Mouse (Mus musculus): ENCODE data around the gene Gde1. TPM values are rescaled to one million over a fixed set of nuclear protein-coding genes. Genes with fewer than 3 reads are reported as not detected.

The Gde1 gene
- polyA plus RNA-seq, 1 experiment from 2014 or later: 113 TPM

DNA sequence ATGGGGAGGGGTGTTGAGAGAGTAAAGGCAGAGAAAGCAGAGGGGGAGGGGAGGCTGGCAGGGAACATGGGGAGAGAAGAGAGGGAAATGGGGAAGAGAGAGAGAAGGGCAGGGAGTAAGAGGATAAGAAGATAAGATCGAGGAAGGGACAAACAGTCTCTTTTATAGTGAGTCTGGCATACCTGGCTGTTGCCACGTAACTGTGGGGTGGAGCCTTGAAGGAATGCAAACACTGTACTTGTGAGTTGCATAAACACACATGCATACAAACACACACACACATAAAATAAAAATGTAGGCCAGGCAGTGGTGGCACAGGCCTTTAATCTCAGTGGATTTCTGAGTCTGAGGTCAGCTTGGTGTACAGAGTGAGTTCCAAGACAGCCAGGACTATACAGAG, 1.6 kb upstream of the Gde1 start:
- CTCF ChIA-PET: no interaction called here
- TF ChIP-seq CTCF (IDR thresholded peaks at IDR 0.05): no peak
- no peaks in the 10 kb centered on the region for H3K27me3 ChIP-seq
- in situ Hi-C loops (cut with MboI; ENCODE audit: low pct_unique_long_range_greater_than_20kb): no loop called here
- POLR2A ChIA-PET: no interaction called here
- no peak for DNase-seq (ENCODE audit: low read depth, low spot score)
- no peak for ATAC-seq

- POLR2A ChIA-PET: no interaction called here
- H3K27me3 ChIP-seq: no peaks in the 10 kb centered on the region
- in situ Hi-C loops (cut with MboI; ENCODE audit: low pct_unique_long_range_greater_than_20kb): no loop called here
- DNase-seq (ENCODE audit: low read depth, low spot score) (no peak), ATAC-seq (no peak)
- no peak for TF ChIP-seq CTCF (IDR thresholded peaks at IDR 0.05)
- CTCF ChIA-PET: no interaction called here
Measured at GRCm38 (mm10) chr7:118706488-118706887, 910 bp upstream of the Gde1 start.

- CTCF ChIA-PET: no interaction called here
- H3K27me3 ChIP-seq: no peaks in the 10 kb centered on the region
- ATAC-seq (no peak), DNase-seq (ENCODE audit: low read depth, low spot score) (no peak)
- TF ChIP-seq CTCF (IDR thresholded peaks at IDR 0.05): no peak
- POLR2A ChIA-PET: no interaction called here
- in situ Hi-C loops (cut with MboI; ENCODE audit: low pct_unique_long_range_greater_than_20kb): no loop called here
Measured at GRCm38 (mm10) chr7:118706051-118706450, 473 bp upstream of the Gde1 start.

DNA sequence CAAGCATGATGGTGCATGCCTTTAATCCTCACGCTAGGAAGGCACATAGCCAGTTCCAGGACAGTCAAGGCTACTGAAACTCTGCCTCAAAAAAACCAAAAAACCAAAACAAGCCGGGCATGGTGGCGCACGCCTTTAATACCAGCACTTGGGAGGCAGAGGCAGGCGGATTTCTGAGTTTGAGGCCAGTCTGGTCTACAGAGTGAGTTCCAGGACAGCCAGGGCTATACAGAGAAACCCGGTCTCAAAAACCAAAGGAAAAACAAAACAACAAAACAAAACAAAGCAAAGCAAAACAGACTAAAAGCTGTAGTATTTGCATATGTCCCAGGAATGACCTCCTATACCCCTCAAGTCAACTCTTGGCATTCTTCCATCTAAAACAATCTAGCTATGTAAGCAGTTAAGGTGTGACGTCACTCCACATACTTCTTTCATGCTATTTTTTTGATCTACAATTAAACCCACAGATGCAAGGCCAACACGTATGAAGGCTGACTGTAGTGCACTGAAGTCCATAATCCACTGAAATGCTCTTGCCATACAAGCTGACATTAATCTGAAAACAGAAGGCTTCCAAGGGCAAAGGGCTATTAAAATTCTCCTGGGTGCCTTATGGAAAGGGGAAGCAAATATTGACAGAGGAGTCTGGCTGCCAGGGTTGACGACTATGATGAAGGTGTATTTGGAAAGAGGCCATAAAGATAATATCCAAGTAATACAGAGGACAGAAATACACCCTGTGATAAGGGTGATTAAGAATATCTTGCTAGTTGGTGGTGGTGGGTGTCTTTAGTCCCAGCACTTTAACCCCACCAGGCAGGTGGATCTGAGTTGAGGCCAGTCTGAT, 1.4 kb downstream of the Gde1 start:
- ChIA-PET CTCF (interaction anchor here (1.8 kb wide), 1 partner anchor 15 kb away, joined by 4 read pairs; no protein-coding TSS in a partner anchor), POLR2A (interaction anchor here (0.6 kb wide), 1 partner anchor 800 kb away, joined by 3 read pairs; no protein-coding TSS in a partner anchor)
- no peak for ATAC-seq
- in situ Hi-C loops (cut with MboI; ENCODE audit: low pct_unique_long_range_greater_than_20kb): no loop called here
- TF ChIP-seq CTCF (IDR thresholded peaks at IDR 0.05): no peak
- DNase-seq (ENCODE audit: low read depth, low spot score): no peak
- no peaks in the 10 kb centered on the region for H3K27me3 ChIP-seq

DNA sequence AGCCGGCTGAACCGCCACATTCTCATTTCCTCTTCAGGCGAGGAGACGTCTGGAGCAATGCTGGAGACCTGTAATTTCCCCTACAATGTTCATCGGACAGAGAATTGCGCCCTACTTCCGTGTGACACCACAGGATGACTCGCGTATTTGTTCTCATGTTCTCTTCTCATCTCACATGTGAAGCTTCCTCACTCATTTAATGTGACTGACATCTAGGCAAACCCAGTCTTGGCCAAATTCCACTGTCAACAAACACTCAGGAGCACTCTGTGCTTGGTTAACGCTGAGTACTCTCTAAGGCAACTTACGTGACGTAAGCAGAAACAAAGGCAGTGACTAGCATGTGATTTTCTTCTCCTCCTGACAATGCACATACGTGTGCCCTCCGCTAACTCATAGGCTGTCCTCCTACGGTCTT, 2.4 kb downstream of the Gde1 start:
- no peaks in the 10 kb centered on the region for H3K27me3 ChIP-seq
- ATAC-seq: no peak
- in situ Hi-C loops (cut with MboI; ENCODE audit: low pct_unique_long_range_greater_than_20kb): no loop called here
- no peak for TF ChIP-seq CTCF (IDR thresholded peaks at IDR 0.05)
- ChIA-PET POLR2A (no interaction called here), CTCF (no interaction called here)
- DNase-seq (ENCODE audit: low read depth, low spot score): no peak

DNA sequence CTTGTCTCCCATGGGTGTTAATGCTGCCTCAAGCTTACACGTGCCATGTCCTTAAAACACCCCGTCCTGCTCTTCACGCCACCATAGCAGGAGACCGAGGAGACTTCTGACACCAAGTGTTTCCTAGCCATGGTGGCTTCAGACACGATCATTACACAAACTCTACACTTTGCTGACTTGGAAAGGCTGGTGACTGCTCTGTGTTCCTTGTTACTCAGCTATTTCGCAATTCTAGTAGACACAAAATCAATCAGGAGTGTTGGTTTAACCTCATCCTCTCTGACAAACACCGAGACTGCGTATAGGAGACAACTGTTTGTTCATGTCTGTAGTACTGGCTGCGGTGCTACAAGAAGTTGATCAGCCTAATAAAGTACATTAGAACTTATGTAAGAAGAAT, 6.7 kb downstream of the Gde1 start:
- POLR2A ChIA-PET: no interaction called here
- CTCF ChIA-PET: interaction anchor here (1.1 kb wide), 1 partner anchor 10 kb away, joined by 3 read pairs; no protein-coding TSS in a partner anchor
- ATAC-seq: no peak
- TF ChIP-seq CTCF (IDR thresholded peaks at IDR 0.05): no peak
- DNase-seq (ENCODE audit: low read depth, low spot score): no peak
- H3K27me3 ChIP-seq: no peaks in the 10 kb centered on the region
- in situ Hi-C loops (cut with MboI; ENCODE audit: low pct_unique_long_range_greater_than_20kb): loop anchor here (25.0 kb wide), 1 partner anchor 587 kb away; the partner anchor contains the start of gene Rps15a

DNA sequence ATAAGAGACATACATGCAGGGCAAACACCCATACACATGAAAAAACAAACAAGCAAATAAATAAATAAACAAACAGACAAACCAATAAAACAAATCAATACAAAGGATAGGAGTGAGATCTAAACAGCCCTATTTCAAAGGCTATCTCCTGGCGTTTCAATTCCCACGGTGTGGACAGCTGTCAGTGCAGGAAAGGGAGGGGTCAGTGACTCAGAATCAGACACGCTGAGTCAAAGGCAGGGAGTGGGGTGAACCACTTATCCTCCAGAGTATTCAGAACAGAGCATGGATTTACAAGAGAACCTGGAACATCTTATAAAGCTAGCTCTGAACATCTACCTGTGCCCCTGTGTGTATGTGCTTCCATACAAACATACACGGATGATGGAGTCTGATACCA, 8.4 kb downstream of the Gde1 start:
- POLR2A ChIA-PET: interaction anchor here (0.7 to 1.2 kb wide), 2 partner anchors 389 to 401 kb away, joined by 3 read pairs; no protein-coding TSS in a partner anchor
- DNase-seq (ENCODE audit: low read depth, low spot score) (no peak), ATAC-seq (no peak)
- no peaks in the 10 kb centered on the region for H3K27me3 ChIP-seq
- TF ChIP-seq CTCF (IDR thresholded peaks at IDR 0.05): no peak
- in situ Hi-C loops (cut with MboI; ENCODE audit: low pct_unique_long_range_greater_than_20kb): loop anchor here (25.0 kb wide), 1 partner anchor 585 kb away; the partner anchor contains the start of gene Rps15a
- CTCF ChIA-PET: no interaction called here

GRCm38 (mm10) chr7:118696146-118696545, 9.4 kb downstream of the Gde1 start:
- DNase-seq (ENCODE audit: low read depth, low spot score) (no peak), ATAC-seq (no peak)
- ChIA-PET POLR2A (no interaction called here), CTCF (no interaction called here)
- in situ Hi-C loops (cut with MboI; ENCODE audit: low pct_unique_long_range_greater_than_20kb): loop anchor here (25.0 kb wide), 1 partner anchor 584 kb away; the partner anchor contains the start of gene Rps15a
- no peaks in the 10 kb centered on the region for H3K27me3 ChIP-seq
- TF ChIP-seq CTCF (IDR thresholded peaks at IDR 0.05): no peak

DNA sequence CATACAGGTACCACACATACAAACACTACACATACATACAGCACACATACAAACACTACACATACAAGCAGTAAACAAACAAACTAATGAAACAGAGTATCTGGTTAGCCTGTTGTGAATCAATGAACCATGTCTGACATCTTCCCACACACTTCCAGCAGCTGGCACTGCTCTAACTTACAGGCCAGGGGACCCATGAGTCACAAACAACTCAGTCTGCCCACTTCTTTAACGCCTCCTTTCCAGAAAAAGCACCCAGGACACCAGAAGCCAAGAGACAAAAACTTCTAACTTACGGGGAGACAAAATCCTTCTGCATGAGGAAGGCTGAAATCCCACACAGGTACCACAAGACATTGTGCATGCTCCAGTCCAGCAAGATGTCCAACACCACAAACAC, 14.3 kb downstream of the Gde1 start:
- POLR2A ChIA-PET: no interaction called here
- ATAC-seq: no peak
- CTCF ChIA-PET: interaction anchor here (1.8 kb wide), 1 partner anchor 243 kb away, joined by 5 read pairs; no protein-coding TSS in a partner anchor
- no peaks in the 10 kb centered on the region for H3K27me3 ChIP-seq
- TF ChIP-seq CTCF (IDR thresholded peaks at IDR 0.05): no peak
- in situ Hi-C loops (cut with MboI; ENCODE audit: low pct_unique_long_range_greater_than_20kb): loop anchor here (5.0 to 25.0 kb wide), 3 partner anchors 94 to 579 kb away; partner anchors contain the start of genes Rps15a, Syt17 and Tmc5
- DNase-seq (ENCODE audit: low read depth, low spot score): no peak

DNA sequence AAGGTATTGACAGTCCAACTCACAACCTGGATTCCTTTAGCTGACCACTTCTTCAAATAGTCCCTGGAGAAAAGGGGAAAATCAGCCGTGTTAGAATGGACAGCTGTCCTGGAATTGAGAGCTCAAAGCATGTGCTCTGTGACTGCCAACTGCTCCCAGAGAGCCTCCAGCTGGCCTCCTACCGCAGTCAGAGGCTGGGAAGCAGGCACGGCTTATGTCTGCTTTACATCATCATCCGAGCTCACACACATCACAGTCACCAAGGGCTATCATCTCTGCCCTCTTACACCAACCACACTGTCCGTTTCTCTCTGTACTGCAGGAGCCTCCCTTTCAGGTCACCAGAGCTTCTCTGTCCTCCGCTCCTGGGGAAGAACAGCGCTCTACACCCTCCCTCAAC, 16.5 kb downstream of the Gde1 start:
- DNase-seq (ENCODE audit: low read depth, low spot score): no peak
- no peak for ATAC-seq
- H3K27me3 ChIP-seq: no peaks in the 10 kb centered on the region
- in situ Hi-C loops (cut with MboI; ENCODE audit: low pct_unique_long_range_greater_than_20kb): loop anchor here (10.0 to 25.0 kb wide), 2 partner anchors 384 to 577 kb away; partner anchors contain the start of gene Rps15a
- ChIA-PET POLR2A (interaction anchor here (0.5 kb wide), 1 partner anchor 242 kb away, joined by 3 read pairs; no protein-coding TSS in a partner anchor), CTCF (interaction anchor here (1.0 to 1.3 kb wide), 4 partner anchors 10 to 169 kb away, joined by 3 to 5 read pairs (median 4); no protein-coding TSS in a partner anchor)
- no peak for TF ChIP-seq CTCF (IDR thresholded peaks at IDR 0.05)

- POLR2A ChIA-PET: interaction anchor here (0.5 kb wide), 1 partner anchor 241 kb away, joined by 3 read pairs; no protein-coding TSS in a partner anchor
- in situ Hi-C loops (cut with MboI; ENCODE audit: low pct_unique_long_range_greater_than_20kb): loop anchor here (10.0 to 25.0 kb wide), 2 partner anchors 383 to 576 kb away; partner anchors contain the start of gene Rps15a
- CTCF ChIA-PET: interaction anchor here (1.0 to 1.3 kb wide), 3 partner anchors 11 to 168 kb away, joined by 3 to 5 read pairs (median 4); no protein-coding TSS in a partner anchor
- ATAC-seq (peak; percentile 54), DNase-seq (ENCODE audit: low read depth, low spot score) (no peak)
- peak; percentile 78 for TF ChIP-seq CTCF (IDR thresholded peaks at IDR 0.05)
- H3K27me3 ChIP-seq: no peaks in the 10 kb centered on the region
Measured at GRCm38 (mm10) chr7:118688199-118688598, 17.4 kb downstream of the Gde1 start.

Measured in Patski (cell line).